Mouse (Mus musculus): ENCODE results near the gene Sbds. TPM values are rescaled to one million over a fixed set of nuclear protein-coding genes. Genes with fewer than 3 reads are reported as not detected.
A peak's percentile ranks its signal among the peaks of the same experiment; 100 is the strongest.

Sbds gene
- polyA plus RNA-seq, 1 experiment from 2014 or later = 68.1 TPM

DNA sequence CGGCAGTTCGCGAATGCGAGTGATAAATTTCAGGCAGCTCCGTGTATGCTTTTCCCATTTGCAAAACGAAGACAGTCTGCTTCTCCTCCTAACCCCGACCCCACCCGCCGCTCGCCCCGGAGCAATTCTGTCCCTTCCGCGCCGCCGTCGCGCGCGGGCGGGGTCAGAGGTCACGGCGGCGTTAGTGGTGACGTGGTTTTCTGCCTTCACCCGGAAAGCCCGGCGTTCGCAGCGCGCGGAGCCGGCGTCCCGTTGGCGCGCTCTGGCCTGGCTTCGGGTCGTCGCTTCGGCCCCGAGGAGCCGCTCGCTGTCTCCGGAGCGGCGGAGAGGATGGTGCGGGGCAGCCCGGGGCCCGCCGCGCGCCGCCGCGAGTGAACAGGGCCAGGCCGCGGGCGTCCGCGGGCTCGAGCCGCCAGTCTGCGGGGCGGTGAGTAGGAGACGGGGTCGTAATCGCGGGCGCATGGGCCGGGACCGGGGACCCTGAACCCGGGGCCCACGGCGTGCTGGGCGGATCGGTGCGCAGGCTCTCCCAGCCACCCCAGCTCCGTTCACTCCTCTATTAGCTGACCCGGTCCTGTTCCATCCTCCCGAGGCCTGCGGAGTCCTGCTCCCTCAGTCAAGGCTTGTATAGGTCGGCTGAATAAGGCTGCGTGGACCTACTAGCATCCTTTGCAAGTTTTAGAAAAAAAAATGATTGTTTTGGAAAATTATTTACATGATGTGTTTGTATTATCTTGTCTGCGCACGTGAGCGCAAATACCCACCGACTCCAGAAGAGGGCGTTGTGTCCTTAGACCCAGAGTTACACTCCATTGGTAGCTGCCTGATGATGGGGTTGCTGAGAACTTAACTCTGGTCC, 33.0 kb downstream of the Sbds start:
- Histone ChIP-seq H3K9me3 (replicated peaks) (no peaks in the 10 kb centered on the region), H3K27ac (replicated peaks) (peak overlapping the region; percentile 83), H3K36me3 (no peaks in the 10 kb centered on the region), H3K27me3 (no peaks in the 10 kb centered on the region), H3K4me3 (replicated peaks) (peak overlapping the region; percentile 98), H3K4me1 (peaks cover 27% of the 10 kb centered on the region), H3K9ac (peak overlapping the region; percentile 94), H3K4me2 (replicated peaks) (peak overlapping the region; percentile 63)
- under 1% methylated on average over 88 of the region's 88 CpGs for WGBS
- ATAC-seq (ENCODE audit: insufficient number of reproducible peaks, low FRiP score, low TSS enrichment, low read depth) = peak; percentile 85

DNA sequence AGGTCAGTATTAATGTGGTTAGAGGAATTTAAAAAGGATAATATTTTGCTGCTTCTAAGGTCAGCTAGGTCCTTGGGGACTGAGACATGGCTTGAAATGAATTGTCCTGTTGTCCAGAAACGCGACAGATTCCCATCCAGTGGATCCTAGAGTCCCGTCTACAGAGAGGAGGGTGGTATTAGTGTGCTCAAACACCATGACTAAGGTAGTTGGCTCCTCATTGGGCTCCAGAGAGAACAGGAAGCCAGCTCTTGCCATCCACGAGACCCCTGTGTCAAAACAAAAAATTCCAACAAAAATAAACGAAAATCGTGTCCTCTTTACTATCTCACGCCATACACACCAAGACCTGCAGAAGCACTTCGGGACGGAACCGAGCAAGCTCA, 33.6 kb downstream of the Sbds start:
- WGBS = 1% methylated on average over 10 of the region's 10 CpGs
- ATAC-seq (ENCODE audit: insufficient number of reproducible peaks, low FRiP score, low TSS enrichment, low read depth) = no peak
- H3K27ac ChIP-seq (replicated peaks) = peak overlapping the region; percentile 83

DNA sequence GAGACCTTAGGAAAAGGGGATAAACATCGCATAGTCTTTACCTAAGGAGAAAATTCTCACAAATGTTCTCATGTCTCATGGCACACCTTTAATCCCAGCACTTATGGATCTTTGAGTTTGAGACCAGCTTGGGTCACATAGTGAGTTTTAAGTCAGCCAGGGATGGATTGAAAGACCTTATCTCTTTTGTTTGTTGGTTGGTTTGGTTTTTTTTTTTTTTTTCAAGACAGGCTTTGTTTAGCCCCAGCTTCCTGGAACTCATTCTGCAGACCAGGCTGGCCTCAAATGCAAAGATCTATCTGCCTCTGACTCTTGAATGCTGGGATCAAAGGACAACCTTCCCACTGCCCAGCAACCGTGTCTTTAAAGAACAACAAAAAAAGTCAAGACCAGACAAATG, 34.0 kb downstream of the Sbds start:
- no peaks in the 10 kb centered on the region for H3K36me3 ChIP-seq
- peak overlapping the region; percentile 98 for H3K4me3 ChIP-seq (replicated peaks)
- H3K9me3 ChIP-seq (replicated peaks) = no peaks in the 10 kb centered on the region
- H3K4me1 ChIP-seq = peaks cover 20% of the 10 kb centered on the region
- 49% methylated on average over 2 of the region's 2 CpGs for WGBS
- H3K27ac ChIP-seq (replicated peaks) = no peak overlapping the region
- peak overlapping the region; percentile 63 for H3K4me2 ChIP-seq (replicated peaks)
- no peaks in the 10 kb centered on the region for H3K27me3 ChIP-seq
- no peak for ATAC-seq (ENCODE audit: insufficient number of reproducible peaks, low FRiP score, low TSS enrichment, low read depth)
- H3K9ac ChIP-seq = peak overlapping the region; percentile 94; the same call in 1 of the 2 replicates

More for the DNA sequence above, 33.6 kb downstream of the Sbds start:
- Histone ChIP-seq H3K4me2 (replicated peaks) (peak overlapping the region; percentile 63), H3K27me3 (no peaks in the 10 kb centered on the region), H3K4me3 (replicated peaks) (peak overlapping the region; percentile 98), H3K9me3 (replicated peaks) (no peaks in the 10 kb centered on the region), H3K36me3 (no peaks in the 10 kb centered on the region), H3K4me1 (peaks cover 25% of the 10 kb centered on the region), H3K9ac (peak overlapping the region; percentile 94)

DNA sequence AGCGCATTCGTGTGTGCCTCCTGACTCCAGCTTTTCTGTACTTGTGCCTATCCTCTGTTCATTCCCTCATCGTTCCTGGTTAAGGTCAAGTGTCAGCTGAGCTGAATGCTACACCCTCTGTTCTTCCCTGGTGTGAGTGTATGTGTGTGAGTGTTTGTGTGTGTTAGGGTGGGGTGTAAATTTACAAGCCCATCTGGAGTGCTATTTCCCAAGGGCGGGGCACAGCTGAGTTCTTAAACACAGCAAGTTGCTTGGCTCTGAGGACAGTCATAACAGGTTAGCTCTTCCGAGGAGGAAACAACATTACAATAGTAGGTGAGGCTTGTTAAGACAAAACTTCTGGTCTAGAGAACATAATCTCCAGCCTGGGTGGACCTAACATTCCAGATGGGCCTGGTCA, 37.0 kb downstream of the Sbds start:
- Histone ChIP-seq H3K27ac (replicated peaks) (no peak overlapping the region), H3K4me2 (replicated peaks) (no peak overlapping the region), H3K9ac (no peak overlapping the region), H3K4me3 (replicated peaks) (no peak overlapping the region), H3K36me3 (peaks cover 15% of the 10 kb centered on the region), H3K9me3 (replicated peaks) (no peaks in the 10 kb centered on the region), H3K27me3 (no peaks in the 10 kb centered on the region), H3K4me1 (peaks cover 10% of the 10 kb centered on the region)
- ATAC-seq (ENCODE audit: insufficient number of reproducible peaks, low FRiP score, low TSS enrichment, low read depth) = no peak
- WGBS = 90% methylated on average over 5 of the region's 5 CpGs

DNA sequence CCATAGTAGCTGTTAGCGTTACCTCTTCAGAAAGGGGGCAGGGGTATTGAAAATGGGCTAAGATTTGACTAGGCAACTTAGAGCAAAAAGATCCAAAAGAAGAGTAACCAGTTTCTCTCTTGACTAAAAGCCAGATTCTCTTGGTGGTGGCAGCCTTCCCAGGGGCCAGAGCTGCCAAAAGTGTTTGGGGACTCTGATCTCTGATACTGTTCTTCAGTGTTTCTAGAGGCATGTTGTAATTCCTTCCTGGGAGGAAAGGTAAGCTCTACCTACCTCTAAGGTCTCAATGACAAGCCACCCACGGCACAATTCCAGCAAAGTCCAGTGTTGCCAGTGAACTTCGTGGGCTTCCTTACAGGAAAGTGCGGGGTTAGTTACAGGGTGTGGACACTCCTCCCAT, 37.9 kb downstream of the Sbds start:
- H3K9ac ChIP-seq = no peak overlapping the region
- H3K9me3 ChIP-seq (replicated peaks) = no peaks in the 10 kb centered on the region
- H3K36me3 ChIP-seq = peaks cover 24% of the 10 kb centered on the region
- no peak overlapping the region for H3K27ac ChIP-seq (replicated peaks)
- no peaks in the 10 kb centered on the region for H3K27me3 ChIP-seq
- no peak overlapping the region for H3K4me2 ChIP-seq (replicated peaks)
- WGBS = 86% methylated on average over 4 of the region's 4 CpGs
- ATAC-seq (ENCODE audit: insufficient number of reproducible peaks, low FRiP score, low TSS enrichment, low read depth) = no peak
- H3K4me1 ChIP-seq = 0 out of 2 replicates have a peak, but pooled peaks cover 6% of the 10 kb centered on the region
- H3K4me3 ChIP-seq (replicated peaks) = no peak overlapping the region

DNA sequence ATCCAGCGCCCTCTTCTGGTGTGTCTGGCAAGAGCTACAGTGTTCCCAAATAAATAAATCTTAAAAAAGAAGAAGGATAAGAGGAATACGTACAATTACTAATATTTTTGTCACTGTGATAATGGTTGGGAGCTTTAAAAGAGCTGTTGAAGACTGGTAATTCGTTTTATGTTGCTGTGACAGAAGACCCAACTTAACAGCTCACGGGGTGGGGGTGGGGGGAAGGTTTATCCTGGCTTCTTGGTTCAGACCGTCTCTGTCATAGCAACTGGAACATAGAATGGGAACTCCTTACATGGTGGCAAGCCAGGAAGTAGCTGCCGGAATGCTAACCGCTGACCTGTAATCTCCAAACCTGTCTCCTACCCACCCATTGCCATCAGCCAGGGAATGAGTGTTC, 38.5 kb downstream of the Sbds start, which contains the start of gene Tmem248:
Gene Tmem248, plus strand, starts transcription at position 301 of the 400 bp plus-strand sequence.
- Histone ChIP-seq H3K27ac (replicated peaks) (no peak within 1 kb of the TSS), H3K9ac (no peak within 1 kb of the TSS), H3K4me2 (replicated peaks) (no peak within 1 kb of the TSS), H3K36me3 (peaks cover 29% of the 10 kb centered on the region), H3K4me1 (0 out of 2 replicates have a peak, but pooled peaks cover 6% of the 10 kb centered on the region), H3K9me3 (replicated peaks) (no peaks in the 10 kb centered on the region), H3K27me3 (no peaks in the 10 kb centered on the region), H3K4me3 (replicated peaks) (no peak within 1 kb of the TSS)
- 86% methylated on average over 7 of the region's 7 CpGs for WGBS
- no peak for ATAC-seq (ENCODE audit: insufficient number of reproducible peaks, low FRiP score, low TSS enrichment, low read depth)

DNA sequence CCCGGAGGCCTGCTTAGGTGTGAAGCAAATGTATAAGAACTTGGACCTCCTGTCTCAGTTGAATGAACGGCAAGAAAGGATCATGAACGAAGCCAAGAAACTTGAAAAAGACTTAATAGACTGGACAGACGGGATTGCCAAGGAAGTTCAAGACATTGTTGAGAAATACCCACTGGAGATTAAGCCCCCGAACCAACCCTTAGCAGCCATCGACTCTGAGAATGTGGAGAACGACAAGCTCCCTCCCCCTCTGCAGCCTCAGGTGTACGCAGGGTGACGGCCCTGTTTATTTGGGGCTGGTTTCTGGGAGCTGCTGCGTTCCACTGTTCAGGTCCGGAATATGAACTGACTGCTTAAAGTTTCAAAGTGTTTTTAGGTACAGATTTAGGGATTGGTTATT, 42.4 kb downstream of the Sbds start:
- WGBS = 87% methylated on average over 11 of the region's 11 CpGs

DNA sequence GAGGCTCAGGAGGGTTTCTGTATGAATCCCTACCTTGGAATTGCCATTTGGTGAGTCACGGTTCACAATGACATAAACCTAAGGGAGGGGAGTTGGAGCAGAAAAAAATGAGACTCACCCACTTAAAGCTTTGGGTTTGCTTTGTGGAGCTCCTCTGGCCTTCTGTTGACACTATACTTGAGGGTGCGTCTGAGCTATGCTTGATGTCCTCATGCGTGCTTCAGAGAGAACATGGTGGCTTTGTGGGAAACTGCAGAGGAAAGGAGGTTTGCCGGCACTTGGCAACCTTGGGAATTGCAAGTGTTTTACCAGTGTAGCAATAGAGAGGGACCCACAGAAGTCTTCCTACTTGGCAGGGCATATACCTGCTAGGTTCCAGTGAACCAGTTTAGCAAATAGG, 48.0 kb downstream of the Sbds start:
- no peak for ATAC-seq (ENCODE audit: insufficient number of reproducible peaks, low FRiP score, low TSS enrichment, low read depth)
- H3K36me3 ChIP-seq = peaks cover 55% of the 10 kb centered on the region
- H3K4me1 ChIP-seq = no peaks in the 10 kb centered on the region
- H3K27me3 ChIP-seq = no peaks in the 10 kb centered on the region
- H3K4me2 ChIP-seq (replicated peaks) = no peak overlapping the region
- H3K27ac ChIP-seq (replicated peaks) = no peak overlapping the region
- no peak overlapping the region for H3K9ac ChIP-seq
- 90% methylated on average over 4 of the region's 4 CpGs for WGBS
- no peak overlapping the region for H3K4me3 ChIP-seq (replicated peaks)
- H3K9me3 ChIP-seq (replicated peaks) = no peaks in the 10 kb centered on the region

More for the DNA sequence above, 42.4 kb downstream of the Sbds start:
- Histone ChIP-seq H3K4me1 (no peaks in the 10 kb centered on the region), H3K9me3 (replicated peaks) (no peaks in the 10 kb centered on the region), H3K36me3 (peaks cover 65% of the 10 kb centered on the region), H3K4me2 (replicated peaks) (no peak overlapping the region), H3K27me3 (no peaks in the 10 kb centered on the region), H3K9ac (no peak overlapping the region), H3K4me3 (replicated peaks) (no peak overlapping the region), H3K27ac (replicated peaks) (no peak overlapping the region)
- no peak for ATAC-seq (ENCODE audit: insufficient number of reproducible peaks, low FRiP score, low TSS enrichment, low read depth)

DNA sequence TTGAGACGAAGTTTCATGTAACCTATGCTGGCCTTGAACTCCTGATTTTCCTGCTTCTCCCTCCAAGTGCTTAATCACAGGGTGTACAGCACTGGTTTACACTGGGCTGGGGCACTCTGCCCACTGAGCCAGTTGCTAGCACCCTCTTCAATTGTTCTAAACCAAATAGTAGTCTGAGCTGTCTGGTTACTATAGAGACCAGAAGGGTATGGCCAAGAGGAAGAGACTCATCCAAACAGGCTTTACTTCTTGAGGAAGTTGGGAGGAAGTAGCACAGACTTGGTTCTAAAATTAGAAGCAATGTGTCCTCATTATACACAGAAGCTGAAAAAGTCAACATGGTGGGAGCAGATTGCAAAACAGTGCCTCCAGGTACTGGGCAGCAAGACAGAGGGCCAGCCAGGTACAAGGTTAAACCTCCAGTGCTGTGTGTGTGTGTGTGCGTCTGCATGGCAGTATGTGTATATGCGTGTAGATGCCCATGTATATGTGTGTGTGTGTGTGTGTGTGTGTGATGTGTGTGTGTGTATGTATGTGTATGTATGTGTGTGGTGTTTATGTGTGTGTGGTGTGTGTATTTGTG, 49.8 kb downstream of the Sbds start:
- H3K27me3 ChIP-seq = no peaks in the 10 kb centered on the region
- H3K27ac ChIP-seq (replicated peaks) = no peak overlapping the region
- H3K9ac ChIP-seq = no peak overlapping the region
- ATAC-seq (ENCODE audit: insufficient number of reproducible peaks, low FRiP score, low TSS enrichment, low read depth) = no peak
- H3K36me3 ChIP-seq = peaks cover 48% of the 10 kb centered on the region
- no peak overlapping the region for H3K4me2 ChIP-seq (replicated peaks)
- no peaks in the 10 kb centered on the region for H3K9me3 ChIP-seq (replicated peaks)
- no peaks in the 10 kb centered on the region for H3K4me1 ChIP-seq
- no peak overlapping the region for H3K4me3 ChIP-seq (replicated peaks)
- WGBS = 85% methylated on average over 3 of the region's 3 CpGs

DNA sequence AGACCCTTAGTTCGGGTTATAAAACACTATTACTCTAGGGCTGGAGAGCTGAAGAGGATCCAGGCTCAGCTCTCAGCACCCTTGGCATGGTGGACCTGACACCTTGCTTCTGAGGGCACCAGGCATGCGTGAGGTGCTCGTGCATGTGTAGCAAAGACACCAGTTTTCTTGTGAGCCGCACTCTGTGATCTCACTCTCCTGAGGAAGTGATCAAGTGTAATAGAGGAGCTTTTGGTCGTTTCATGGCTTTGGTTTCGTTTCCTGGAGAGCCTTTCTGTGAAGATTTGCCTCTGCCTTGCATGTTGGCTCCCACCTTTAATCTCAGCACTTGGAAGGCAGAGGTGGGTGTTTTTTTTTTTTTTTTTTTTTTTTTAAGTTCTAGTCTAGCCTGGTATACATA, 50.8 kb downstream of the Sbds start:
- Histone ChIP-seq H3K4me1 (no peaks in the 10 kb centered on the region), H3K27me3 (no peaks in the 10 kb centered on the region), H3K36me3 (peaks cover 44% of the 10 kb centered on the region), H3K27ac (replicated peaks) (no peak overlapping the region), H3K4me3 (replicated peaks) (no peak overlapping the region), H3K9me3 (replicated peaks) (no peaks in the 10 kb centered on the region), H3K4me2 (replicated peaks) (no peak overlapping the region), H3K9ac (no peak overlapping the region)
- WGBS = 86% methylated on average over 6 of the region's 6 CpGs
- no peak for ATAC-seq (ENCODE audit: insufficient number of reproducible peaks, low FRiP score, low TSS enrichment, low read depth)

DNA sequence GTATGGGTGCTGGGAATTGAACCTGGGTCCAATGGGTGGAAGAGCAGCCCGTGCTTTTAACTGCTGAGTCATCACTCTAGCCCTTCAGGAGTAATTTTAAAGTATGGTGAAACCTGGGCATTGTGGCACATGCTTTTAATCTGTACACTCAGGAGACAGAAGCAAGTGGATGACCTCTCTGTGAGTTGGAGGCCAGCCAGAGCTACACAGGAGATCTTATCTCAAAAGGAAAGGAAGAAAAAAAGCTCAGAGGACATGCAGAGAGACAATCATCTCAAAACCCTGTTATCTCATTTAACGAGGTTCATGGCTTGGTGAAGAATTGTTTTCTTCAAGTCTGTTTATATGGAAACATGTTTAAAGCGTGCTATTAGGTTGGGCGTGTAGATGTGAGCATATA, 51.4 kb downstream of the Sbds start:
- WGBS = 74% methylated on average over 4 of the region's 4 CpGs
- no peak overlapping the region for H3K27ac ChIP-seq (replicated peaks)
- H3K4me2 ChIP-seq (replicated peaks) = no peak overlapping the region
- no peak overlapping the region for H3K4me3 ChIP-seq (replicated peaks)
- no peak for ATAC-seq (ENCODE audit: insufficient number of reproducible peaks, low FRiP score, low TSS enrichment, low read depth)
- H3K4me1 ChIP-seq = no peaks in the 10 kb centered on the region
- H3K9ac ChIP-seq = no peak overlapping the region
- no peaks in the 10 kb centered on the region for H3K27me3 ChIP-seq
- peaks cover 40% of the 10 kb centered on the region for H3K36me3 ChIP-seq
- H3K9me3 ChIP-seq (replicated peaks) = no peaks in the 10 kb centered on the region
